Mouse (Mus musculus) embryonic facial prominence, embryonic 10.5 days (tissue): ENCODE data around the gene Zc3h15. TPM values are rescaled to one million over a fixed set of nuclear protein-coding genes. Genes with fewer than 3 reads are reported as not detected.

ENCODE experiments used
- DNase-seq: peaks from one replicate; pipeline ENCODE4 v3.0.0-alpha.2; 2017; ENCODE audit warnings: low spot score
- H3K27ac ChIP-seq: fragments of 300-500 bp; sonication (generic); replicated peaks from 2 replicates; pipeline ENCODE4 v1.5.1; 2016; ENCODE audit warnings: mild to moderate bottlenecking
- H3K27me3 ChIP-seq: fragments of 300-500 bp; sonication (generic); replicated peaks from 2 replicates; pipeline ENCODE4 v1.6.1; 2016; ENCODE audit warnings: low read depth, mild to moderate bottlenecking; ENCODE audit not compliant: poor library complexity, severe bottlenecking
- H3K36me3 ChIP-seq: fragments of 300-500 bp; sonication (generic); replicated peaks from 2 replicates; pipeline ENCODE4 v1.6.1; 2016; ENCODE audit warnings: mild to moderate bottlenecking, moderate library complexity
- H3K4me1 ChIP-seq: fragments of 300-500 bp; sonication (generic); 2 replicates; pipeline ENCODE4 v1.6.1; 2016
- H3K4me3 ChIP-seq: fragments of 300-500 bp; sonication (generic); 2 replicates; pipeline ENCODE4 v1.5.1; 2016; ENCODE audit warnings: mild to moderate bottlenecking, moderate library complexity
- H3K9me3 ChIP-seq: fragments of 300-500 bp; sonication (generic); 2 replicates; pipeline ENCODE4 v1.6.1; 2016; ENCODE audit warnings: mild to moderate bottlenecking
- WGBS: fragments of 180-500 bp; shearing (Covaris S2); methylation state at CpG from one replicate; pipeline ENCODE4 v1.1.7; 2016; 5-methylcytosine and 5-hydroxymethylcytosine counted together
- polyA plus RNA-seq: library from polyadenylated mRNA; unstranded; fragments of >200 nt; fragmentation: Nextera tagmentation; extraction: Ambion mirVana; gene quantifications from 2 replicates; pipeline ENCODE4 v1.2.1, GENCODE M21; 2016

Zc3h15 gene
- polyA plus RNA-seq, 1 experiment from 2014 or later, result 144 TPM

DNA sequence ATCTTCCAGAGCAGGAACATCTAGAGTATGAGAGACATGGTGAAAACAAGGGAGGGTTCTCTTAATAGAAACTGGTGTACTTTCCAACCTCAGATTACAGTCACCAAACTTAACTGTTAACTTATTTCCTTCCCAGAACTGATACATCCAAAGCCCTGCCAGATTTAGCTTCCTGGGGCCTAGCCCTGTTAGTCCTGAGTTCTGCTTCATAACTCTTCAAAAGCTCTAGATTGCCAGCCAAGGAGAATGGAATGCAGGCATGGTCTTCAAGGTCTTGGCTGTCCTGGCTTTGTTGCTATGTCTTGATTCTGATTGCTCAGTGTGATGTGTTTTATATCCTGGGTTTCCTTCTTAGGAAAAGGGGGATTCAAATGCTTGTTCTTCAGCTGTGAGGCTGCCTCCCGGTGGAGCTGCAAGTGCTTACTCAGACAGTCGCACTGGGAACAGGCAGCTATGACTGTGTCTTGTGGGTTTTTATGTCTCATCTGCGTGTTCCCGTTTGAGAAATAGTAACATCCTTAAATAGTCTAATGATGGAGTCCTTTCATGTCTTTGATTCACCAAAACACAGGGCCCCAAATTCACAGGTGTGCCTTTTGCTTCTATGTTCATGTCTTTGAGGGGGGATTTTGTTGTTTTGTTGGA, 32.1 kb downstream of the Zc3h15 start:
- no peak overlapping the region for H3K4me3 ChIP-seq
- H3K27ac ChIP-seq, result 0 out of 2 replicates have a peak overlapping the region, but pooled peaks have one; percentile 32
- 93% methylated on average over 4 of the region's 4 CpGs for WGBS
- peaks cover 15% of the 10 kb centered on the region for H3K4me1 ChIP-seq
- no peaks in the 10 kb centered on the region for H3K9me3 ChIP-seq
- H3K36me3 ChIP-seq, result peaks cover 32% of the 10 kb centered on the region
- DNase-seq, result no peak
- H3K27me3 ChIP-seq, result no peaks in the 10 kb centered on the region

DNA sequence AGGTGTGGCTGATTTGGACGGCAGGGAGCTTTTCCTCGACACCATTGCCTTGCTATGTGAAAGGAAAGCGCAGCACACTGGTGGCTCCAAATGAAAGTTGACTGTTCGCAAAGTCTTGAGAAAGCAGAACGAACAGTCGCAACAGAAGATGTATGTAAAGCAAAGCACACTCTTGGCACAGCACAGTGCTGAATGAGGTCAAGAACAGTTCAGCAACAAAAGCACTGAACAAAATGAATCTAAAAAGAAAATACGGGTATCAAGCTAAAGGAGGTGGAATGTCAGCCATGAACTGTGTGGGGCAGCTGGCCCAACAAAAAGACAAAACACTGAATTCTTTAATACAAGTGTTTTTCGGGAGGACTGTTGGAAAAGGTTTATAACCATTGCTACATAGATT, 37.1 kb downstream of the Zc3h15 start:
- Histone ChIP-seq H3K4me1 (no peaks in the 10 kb centered on the region), H3K27me3 (no peaks in the 10 kb centered on the region), H3K27ac (no peak overlapping the region), H3K9me3 (no peaks in the 10 kb centered on the region), H3K4me3 (no peak overlapping the region), H3K36me3 (no peaks in the 10 kb centered on the region)
- WGBS, result 91% methylated on average over 8 of the region's 8 CpGs
- DNase-seq, result no peak

DNA sequence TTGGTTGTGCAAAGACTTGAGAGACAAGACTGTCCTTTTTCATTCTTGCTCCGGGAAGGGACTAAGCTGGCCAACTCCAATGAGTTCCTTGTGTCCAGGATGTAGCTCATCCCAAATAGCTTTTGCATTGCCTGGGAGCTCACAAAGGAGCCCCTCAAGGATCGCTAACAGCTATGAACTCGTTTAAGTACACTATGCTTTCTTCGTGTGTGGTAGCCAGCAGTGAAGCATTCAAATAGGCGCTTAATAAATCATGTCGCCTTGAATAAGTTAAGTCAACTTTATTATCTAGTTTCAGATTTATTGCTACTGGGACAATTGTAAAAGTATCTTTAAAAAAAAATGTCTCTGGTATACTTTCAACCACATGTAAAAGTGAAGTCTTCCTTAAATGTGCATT, 37.5 kb downstream of the Zc3h15 start:
- no peak for DNase-seq
- 84% methylated on average over 6 of the region's 6 CpGs for WGBS
- H3K9me3 ChIP-seq, result no peaks in the 10 kb centered on the region

DNA sequence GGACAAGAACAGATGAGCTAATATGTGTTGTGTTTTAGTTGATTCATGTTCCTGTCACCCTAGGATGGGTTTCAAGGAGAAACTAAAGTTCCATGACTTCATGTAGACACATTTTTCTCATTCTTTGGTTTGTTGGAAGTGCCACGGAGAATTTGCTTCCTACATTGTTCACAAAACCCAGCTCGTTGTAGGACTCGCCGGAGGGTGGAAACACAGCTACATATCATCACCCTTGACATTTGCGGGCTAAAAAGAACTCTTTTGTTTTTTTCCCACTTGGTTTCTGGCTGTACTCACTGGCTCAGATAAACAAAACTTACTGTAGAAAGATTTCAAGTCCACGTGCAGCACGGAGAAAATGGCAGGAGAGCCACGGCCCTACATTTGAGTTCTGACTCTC, 38.0 kb downstream of the Zc3h15 start:
- no peaks in the 10 kb centered on the region for H3K36me3 ChIP-seq
- no peak overlapping the region for H3K4me3 ChIP-seq
- DNase-seq, result no peak
- no peaks in the 10 kb centered on the region for H3K27me3 ChIP-seq
- H3K9me3 ChIP-seq, result no peaks in the 10 kb centered on the region
- H3K4me1 ChIP-seq, result no peaks in the 10 kb centered on the region
- H3K27ac ChIP-seq, result no peak overlapping the region
- WGBS, result 94% methylated on average over 8 of the region's 8 CpGs

More for the DNA sequence above, 37.5 kb downstream of the Zc3h15 start:
- Histone ChIP-seq H3K27ac (no peak overlapping the region), H3K4me1 (no peaks in the 10 kb centered on the region), H3K4me3 (no peak overlapping the region), H3K36me3 (no peaks in the 10 kb centered on the region), H3K27me3 (no peaks in the 10 kb centered on the region)

DNA sequence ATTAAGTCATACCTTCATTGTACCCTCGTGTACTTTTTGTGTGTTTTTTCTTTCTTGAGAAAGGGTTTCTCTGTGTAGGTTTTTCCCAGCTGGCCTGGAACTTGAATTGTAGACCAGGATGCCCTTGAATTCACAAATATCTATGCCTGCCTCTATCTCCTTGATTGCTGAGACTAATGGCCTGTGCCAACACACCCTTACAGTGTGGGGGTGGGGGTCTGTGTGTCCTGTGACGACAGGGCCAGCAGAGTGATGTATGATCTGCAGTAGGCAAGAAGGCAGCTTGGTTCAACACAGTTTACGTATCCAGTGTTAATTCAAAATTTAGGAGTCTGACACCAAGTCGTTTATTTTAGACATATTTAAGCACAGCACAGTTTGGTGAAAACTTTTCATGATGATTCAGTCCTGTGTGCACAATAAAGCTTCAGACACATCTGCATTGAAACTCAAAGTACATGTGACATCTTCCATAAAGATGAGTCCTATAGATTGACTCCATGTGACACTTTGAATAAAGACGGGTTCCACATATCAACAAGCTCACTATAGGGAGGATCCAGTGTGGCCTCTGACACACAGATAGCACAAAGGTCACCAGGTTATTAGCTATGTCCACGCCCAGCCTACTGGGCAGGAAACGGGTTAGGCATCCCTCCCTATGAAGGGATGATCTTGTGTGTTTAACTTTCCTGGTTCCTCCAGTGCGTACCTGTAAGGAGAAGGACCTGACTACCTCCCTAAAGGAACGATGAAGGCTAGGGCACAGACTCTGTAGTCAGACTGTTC, 39.7 kb downstream of the Zc3h15 start:
- no peaks in the 10 kb centered on the region for H3K4me1 ChIP-seq
- H3K9me3 ChIP-seq, result no peaks in the 10 kb centered on the region
- H3K27ac ChIP-seq, result no peak overlapping the region
- no peaks in the 10 kb centered on the region for H3K36me3 ChIP-seq
- DNase-seq, result no peak
- H3K4me3 ChIP-seq, result no peak overlapping the region
- 86% methylated on average over 9 of the region's 9 CpGs for WGBS
- no peaks in the 10 kb centered on the region for H3K27me3 ChIP-seq

DNA sequence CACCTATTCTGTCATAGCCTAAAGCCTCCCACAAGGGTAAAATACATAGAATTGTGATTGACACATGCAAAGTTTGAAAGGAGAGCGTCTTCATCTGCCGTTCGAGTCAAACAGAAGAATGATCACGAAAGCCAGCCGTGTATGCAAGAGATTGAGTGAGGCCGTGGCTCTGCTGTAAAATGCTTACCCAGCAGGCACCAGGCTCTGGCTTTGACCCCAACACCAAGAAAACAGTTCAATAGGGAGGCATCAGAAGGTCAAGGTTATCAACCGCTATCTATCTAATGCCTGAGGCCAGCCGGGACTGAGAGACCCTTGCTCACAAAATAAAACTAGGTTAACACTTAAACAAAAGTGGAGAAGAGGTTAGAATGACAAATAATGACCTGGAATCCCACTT, 40.5 kb downstream of the Zc3h15 start:
- H3K27me3 ChIP-seq, result no peaks in the 10 kb centered on the region
- H3K4me3 ChIP-seq, result no peak overlapping the region
- DNase-seq, result no peak
- 84% methylated on average over 8 of the region's 8 CpGs for WGBS
- H3K9me3 ChIP-seq, result no peaks in the 10 kb centered on the region
- H3K36me3 ChIP-seq, result no peaks in the 10 kb centered on the region
- no peaks in the 10 kb centered on the region for H3K4me1 ChIP-seq
- H3K27ac ChIP-seq, result no peak overlapping the region

DNA sequence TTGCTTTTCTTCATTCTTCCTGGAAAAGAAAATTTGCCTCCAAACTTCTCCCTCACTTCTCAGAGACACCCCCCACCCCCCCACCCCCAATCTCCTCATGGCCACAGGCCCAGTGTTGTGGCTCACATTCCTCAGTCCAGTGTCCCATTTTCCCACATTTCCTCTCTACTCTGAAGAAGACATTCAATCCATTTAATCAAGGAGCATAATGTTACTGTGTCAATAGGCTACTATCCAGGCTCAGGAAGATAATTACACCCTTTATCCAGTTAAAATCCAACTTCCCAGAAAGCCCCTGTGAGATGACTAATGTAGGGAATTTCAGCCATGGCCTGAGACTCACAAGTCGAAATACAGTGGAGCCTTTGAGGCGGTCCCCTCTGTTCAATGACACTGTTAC, 46.1 kb downstream of the Zc3h15 start:
- 63% methylated on average over 2 of the region's 2 CpGs for WGBS
- Histone ChIP-seq H3K4me3 (no peak overlapping the region), H3K4me1 (peaks cover 5% of the 10 kb centered on the region; the same call in 1 of the 2 replicates), H3K27ac (no peak overlapping the region), H3K27me3 (no peaks in the 10 kb centered on the region), H3K36me3 (no peaks in the 10 kb centered on the region), H3K9me3 (no peaks in the 10 kb centered on the region)
- DNase-seq, result peak; percentile 3

DNA sequence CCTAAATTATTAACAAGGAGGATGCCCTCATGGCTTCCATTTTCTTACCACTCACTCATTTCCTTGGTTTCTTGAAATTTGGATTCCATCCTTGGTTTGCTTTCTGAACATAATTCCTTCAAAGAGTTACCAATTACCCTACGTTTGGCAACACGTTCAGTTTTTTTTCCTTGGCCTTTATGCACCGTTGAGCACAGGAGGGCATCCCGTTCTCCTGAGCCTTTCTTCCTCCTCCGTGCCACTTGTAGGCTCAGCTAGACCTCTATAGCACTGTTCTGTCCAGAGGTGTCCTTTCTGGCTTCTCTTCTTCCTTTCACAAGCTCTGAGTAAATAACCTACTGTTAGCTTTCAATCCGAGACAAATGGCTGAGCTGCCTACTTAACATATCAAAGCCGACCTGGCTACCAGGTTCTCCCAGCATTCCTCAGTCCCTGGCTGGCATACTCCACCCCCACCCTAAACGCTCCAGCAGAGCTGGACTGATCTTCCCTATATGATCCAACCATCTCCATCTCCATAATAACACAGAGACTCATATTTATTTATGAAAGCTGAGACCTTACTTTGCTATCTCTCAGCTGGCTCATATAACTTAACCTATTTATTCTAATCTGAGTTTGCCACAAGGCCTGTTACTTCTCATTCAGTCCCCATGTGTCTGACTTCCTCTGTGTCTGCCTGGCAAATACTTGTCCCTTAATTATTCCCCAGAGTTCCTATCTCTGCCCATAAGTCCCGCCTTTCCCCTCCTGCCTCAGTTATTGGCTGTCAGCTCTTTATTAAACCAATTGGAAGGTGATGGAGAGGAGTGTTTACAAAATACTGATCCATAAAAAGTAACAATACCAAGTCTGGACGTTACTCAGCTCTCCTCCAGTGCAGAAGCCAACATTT, 48.7 kb downstream of the Zc3h15 start:
- H3K4me3 ChIP-seq, result no peak overlapping the region
- no peak for DNase-seq
- no peaks in the 10 kb centered on the region for H3K27me3 ChIP-seq
- H3K9me3 ChIP-seq, result no peaks in the 10 kb centered on the region
- WGBS, result 31% methylated on average over 10 of the region's 10 CpGs
- H3K27ac ChIP-seq, result no peak overlapping the region
- H3K4me1 ChIP-seq, result peaks cover 8% of the 10 kb centered on the region; the same call in 1 of the 2 replicates
- no peaks in the 10 kb centered on the region for H3K36me3 ChIP-seq

DNA sequence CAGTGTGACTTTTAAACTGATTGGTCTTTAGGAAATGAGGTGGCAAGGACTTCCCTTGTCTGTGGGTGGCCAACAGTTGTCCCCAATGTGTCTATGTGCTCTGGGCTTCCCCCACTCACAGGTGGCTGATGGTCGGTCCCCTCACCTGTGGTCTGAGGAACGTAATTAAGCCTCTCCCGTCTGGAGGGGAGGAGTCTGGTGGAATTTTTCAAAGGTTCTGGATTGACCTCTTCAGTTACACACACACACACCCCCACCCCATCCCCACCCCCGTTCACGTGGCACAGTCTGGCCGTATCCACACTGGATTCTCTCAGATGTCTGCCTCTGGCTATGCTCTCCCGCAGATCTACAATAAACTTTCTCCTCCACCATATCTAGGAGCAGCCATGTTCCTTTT, 49.8 kb downstream of the Zc3h15 start:
- peaks cover 8% of the 10 kb centered on the region; the same call in 1 of the 2 replicates for H3K4me1 ChIP-seq
- no peaks in the 10 kb centered on the region for H3K36me3 ChIP-seq
- H3K27ac ChIP-seq, result no peak overlapping the region
- H3K4me3 ChIP-seq, result no peak overlapping the region
- WGBS, result 72% methylated on average over 7 of the region's 7 CpGs
- H3K9me3 ChIP-seq, result no peaks in the 10 kb centered on the region
- H3K27me3 ChIP-seq, result no peaks in the 10 kb centered on the region
- no peak for DNase-seq

DNA sequence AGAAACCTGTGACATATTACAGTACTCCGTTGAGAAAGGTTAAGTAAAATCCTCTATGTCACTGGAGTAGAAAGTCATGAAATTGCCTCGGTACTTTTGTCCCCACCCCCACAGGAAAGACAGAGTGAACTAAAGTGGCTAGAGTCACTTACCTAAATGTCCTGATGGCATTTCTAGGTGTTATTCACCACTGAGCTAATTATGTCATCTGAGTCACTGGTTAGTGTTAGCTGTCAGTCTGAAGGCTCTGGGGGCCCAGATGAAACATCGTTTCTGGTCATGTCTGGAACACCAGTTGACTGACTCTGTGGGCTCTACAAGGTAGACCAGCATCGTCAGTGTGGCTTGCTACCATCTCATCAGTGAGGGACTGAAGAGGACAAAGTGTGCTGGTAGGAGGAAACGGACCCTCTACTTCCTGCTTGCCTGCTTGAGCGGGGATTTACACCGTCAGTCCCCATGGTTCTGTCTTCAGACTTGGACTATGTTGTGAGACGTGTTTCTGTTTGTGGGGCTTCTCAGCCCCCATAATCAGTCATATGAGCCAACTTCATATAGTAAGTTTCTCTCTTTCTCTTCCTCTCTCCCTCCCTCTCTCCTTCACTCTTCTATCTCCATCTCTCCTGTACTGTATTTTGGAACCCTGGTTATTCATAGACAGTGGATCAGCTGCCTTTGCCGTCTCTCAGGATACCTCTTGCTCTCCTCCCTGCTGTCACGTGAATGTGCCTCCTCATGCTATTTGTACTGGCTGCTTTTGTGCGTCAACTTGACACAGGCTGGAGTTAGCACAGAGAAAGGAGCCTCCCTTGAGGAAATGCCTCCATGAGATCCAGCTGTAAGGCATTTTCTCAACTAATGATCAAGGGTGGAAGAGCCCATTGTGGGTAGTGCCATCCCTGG, 51.4 kb downstream of the Zc3h15 start:
- no peaks in the 10 kb centered on the region for H3K27me3 ChIP-seq
- no peaks in the 10 kb centered on the region for H3K36me3 ChIP-seq
- no peaks in the 10 kb centered on the region for H3K9me3 ChIP-seq
- no peak overlapping the region for H3K4me3 ChIP-seq
- WGBS, result 80% methylated on average over 11 of the region's 11 CpGs
- H3K4me1 ChIP-seq, result peaks cover 8% of the 10 kb centered on the region; the same call in 1 of the 2 replicates
- DNase-seq, result no peak
- no peak overlapping the region for H3K27ac ChIP-seq

DNA sequence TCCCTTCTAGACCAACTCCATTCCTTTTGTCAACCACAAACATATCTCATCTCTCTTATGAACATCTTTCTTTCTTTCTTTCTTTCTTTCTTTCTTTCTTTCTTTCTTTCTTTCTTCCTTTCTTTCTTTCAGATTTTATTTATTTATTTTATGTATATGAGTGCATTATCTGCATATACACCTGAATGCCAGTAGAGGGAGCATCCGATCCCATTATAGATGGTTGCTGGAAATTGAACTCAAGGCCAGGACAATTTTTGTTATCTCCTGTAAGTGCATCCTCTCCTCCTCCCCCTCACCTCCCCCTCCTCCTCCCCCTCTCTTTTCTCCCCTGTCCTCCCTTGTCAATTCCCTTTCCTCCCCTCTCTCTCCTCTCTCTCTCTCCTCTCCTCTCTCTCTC, 54.2 kb downstream of the Zc3h15 start:
- 73% methylated on average over 1 of the region's 1 CpGs for WGBS
- H3K4me3 ChIP-seq, result no peak overlapping the region
- H3K27ac ChIP-seq, result no peak overlapping the region
- H3K9me3 ChIP-seq, result no peaks in the 10 kb centered on the region
- no peaks in the 10 kb centered on the region for H3K36me3 ChIP-seq
- H3K4me1 ChIP-seq, result peaks cover 19% of the 10 kb centered on the region
- H3K27me3 ChIP-seq, result no peaks in the 10 kb centered on the region
- no peak for DNase-seq

DNA sequence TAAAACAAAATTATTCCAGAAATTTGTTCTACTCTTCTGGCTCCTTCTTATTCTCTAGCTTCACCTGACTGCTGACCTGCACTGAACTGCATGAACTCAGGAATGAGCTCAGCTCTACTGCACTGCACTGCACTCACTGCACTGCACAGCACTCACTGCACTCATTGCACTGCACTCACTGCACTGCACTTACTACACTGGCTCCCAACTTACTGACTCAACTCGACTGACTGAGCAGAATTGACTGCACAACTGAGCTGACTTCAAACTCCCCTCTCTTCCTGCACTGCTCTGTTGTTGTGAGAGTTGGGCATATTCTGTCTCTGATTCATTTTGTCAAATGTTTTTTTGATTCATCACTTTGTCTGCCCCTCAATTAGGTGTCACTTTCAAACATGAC, 55.1 kb downstream of the Zc3h15 start:
- WGBS, result 63% methylated on average over 1 of the region's 1 CpGs
- H3K27ac ChIP-seq, result no peak overlapping the region
- DNase-seq, result no peak
- H3K4me3 ChIP-seq, result no peak overlapping the region
- no peaks in the 10 kb centered on the region for H3K9me3 ChIP-seq
- H3K4me1 ChIP-seq, result peaks cover 19% of the 10 kb centered on the region
- no peaks in the 10 kb centered on the region for H3K36me3 ChIP-seq
- no peaks in the 10 kb centered on the region for H3K27me3 ChIP-seq
